Mouse (Mus musculus) cerebellum, adult 18-20 months (tissue): ENCODE measurements at regions not wholly inside any gene's neighbourhood (a gene's known extent, or its start where the extent isn't known, plus 50 kb on each side); places are given as distances from the start of the nearest gene placed in this dataset.
A peak's percentile ranks its signal among the peaks of the same experiment; 100 is the strongest.

Experiments used
- DNase-seq, 2 experiments: peaks; one replicate each; pipeline ENCODE4 v3.0.0; 2021

DNA sequence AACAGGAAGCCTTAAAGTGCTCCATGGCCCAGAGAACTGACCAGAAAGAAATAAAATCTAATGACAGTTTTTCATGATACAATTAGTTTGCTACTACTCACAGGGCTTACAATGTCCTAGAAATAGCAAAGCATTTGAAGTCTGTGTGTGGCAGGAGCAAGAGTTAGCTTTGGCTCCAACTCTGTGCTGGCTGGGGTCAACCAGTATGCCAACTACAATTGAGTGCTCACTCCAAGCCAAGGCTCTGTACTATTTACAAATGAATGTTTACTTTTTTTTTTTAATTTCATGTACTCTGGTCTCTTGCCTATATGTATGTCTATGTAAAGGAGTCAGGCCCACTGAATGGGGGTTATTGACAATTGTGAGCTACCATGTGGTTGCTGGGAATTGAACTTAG lies 75.7 kb upstream of the Jak1 start:
- DNase-seq = no peak

DNA sequence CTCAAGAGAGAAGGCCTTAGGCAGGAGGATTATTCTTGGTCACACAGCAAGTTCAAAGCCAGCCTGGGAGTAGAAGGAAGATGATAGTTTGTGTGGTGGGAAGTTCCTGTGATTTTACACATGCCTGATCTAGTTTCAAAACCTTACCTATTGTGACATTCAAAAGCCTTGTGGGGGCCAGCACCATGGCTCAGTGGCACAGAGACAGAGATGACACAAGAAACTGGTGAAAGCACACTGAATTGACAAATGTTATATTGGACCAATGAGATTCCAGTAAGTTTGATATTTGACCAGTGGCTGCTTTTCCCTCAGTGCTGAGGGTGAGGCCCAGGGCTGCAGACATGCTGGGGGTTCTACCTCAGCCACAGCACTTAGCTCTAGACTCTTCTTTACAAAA lies 73.1 kb upstream of the Jak1 start:
- DNase-seq = no peak

DNA sequence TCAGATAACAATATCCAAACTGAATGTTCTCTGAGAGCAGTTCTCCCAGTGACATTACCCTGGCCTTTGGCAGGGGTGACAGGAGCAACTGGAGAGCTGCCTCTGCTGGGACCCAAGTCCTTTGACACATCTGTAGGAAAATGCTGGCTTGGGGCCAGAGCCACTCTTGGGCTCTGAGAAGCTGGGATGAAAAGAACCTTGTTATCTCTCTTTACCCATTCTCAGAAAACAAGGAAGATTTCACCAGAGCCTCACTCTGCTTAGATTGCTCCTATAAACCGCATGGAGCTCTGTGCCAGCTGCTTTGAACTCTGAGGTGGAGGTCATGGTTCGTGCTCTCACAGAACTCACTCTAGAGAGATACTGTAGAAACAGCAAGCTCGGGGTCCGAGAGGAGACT lies 71.7 kb upstream of the Jak1 start:
- DNase-seq = no peak

DNA sequence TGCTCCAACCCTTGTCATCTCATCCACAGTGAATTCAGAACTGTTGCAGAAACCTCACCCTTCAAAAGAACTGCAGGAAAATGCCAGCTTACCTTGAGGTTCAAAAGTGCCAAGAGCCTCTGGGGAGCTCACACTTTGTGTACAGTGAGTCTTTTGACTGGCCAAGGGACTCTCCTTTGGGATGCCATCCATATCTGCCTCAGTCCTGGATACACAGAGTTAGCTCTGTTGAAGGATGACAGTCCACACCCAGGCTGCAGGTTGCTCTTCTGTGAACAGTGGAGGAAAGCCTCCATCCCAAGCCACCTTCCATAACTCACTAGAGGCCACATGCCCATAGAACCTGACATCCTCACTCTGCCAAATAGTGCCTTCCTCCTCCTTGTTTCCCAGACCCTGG lies 71.3 kb upstream of the Jak1 start:
- DNase-seq = no peak

DNA sequence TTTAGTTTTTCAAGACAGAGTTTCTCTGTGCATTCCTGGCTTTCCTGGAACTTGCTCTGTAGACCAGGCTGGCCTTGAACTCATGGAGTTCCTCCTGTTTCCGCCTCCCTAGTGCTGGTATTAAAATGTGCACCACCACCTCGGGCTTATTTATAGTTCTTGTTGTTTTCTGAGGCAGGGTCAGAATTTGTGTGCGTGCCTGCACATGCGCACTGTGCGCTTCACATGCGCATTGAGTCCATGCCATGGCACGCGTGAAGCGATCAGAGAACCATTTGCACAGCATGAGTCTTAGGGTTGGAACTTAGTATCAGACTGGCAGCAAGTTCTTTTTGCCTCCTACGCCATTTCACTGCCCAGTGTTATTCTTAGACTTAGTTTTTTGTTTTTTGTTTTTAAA lies 68.8 kb upstream of the Jak1 start:
- DNase-seq = no peak

DNA sequence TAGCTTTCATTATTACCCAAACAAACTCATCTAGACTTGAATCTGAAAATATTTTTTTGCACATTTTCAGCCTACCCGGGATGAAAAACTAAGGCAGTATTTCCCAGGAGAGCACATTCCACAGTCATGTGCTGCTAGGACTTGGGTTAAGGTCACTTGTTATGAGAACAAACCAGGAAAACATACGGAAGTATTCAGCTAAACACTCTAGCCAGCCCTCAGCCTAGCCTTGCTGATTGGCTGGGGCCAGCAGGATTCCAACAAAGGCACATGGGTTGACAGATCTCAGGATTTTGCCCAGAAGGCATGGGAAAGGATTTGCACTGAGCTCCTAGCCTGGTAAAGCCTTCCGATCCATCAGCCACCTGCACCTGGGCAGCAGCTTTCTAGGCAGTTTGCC lies 68.0 kb upstream of the Jak1 start:
- no peak for DNase-seq

DNA sequence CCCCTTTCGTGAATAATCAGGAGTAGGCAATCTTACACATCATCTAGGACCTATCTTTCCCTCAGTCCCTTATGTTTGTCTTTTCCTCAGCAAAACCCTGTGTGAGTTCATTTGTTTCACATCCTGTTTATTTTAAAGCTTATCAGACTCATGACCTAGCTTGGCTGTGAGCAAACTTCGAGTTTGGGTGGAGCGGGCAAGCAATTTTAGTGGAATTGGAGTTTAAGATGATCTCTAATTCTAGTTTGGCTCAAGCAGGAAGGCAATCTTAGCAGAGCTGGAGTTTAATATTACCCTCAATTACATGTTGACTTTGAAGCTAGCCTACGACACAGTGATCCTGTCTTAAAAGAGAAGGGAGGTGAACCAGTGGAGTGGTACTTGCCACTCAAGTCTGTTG lies 66.1 kb upstream of the Jak1 start:
- no peak for DNase-seq

DNA sequence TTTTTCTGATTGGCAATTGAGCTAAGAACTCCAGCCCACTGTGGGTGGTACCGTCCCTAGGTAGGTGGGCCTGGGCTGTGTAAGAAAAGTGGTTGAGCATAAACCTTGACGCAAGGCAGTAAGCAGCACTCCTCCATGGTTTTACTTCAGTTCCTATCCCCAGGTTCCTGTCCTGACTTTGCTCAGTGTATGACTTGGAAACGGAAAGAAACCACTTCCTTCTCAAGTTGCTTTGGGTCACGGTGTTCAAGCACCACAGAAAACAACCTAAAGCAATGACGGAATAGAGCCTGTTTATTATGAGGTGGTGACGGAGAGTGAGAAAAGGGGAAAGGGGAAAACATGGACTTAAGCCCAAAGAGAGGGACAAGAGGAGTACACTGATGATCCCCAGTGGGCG lies 64.0 kb upstream of the Jak1 start:
- DNase-seq = no peak

DNA sequence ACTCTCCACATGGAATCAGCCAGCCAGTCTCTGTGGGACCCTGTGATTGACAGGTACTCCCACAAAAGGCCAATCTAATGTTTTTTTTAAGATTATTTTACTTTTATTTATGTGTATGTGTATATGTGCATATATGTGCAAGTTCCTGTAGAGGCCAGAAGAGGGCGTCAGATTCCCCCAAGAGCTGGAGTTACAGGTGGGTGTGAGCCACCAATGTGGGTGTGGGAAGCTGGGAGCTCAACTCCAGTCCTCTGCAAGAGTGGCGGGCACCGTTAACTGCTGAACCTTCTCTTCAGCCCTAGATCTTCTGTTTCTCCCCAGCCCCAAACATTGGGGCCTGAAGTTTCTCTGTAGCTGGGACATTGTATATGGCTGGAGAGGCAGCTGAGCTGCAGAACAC lies 61.0 kb upstream of the Jak1 start:
- DNase-seq = no peak

DNA sequence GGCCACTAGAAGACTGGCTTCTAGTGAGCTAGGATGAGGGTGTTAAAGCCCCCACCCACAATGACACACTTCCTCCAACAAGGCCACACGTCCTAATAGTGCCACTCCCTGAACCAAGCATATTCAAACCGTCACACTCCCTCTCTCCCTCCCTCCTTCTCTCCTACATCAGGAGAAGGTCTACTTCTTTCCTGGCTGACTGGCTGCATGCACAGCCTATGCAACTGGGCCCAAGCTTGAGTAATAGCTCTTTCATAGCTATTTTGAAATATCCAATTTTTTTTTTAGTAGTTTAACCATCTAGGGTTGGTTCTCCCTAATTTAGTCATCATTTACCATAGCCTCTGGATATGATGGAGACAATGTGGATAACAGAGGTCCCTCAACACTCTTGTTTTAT lies 56.6 kb upstream of the Jak1 start:
- DNase-seq = no peak

DNA sequence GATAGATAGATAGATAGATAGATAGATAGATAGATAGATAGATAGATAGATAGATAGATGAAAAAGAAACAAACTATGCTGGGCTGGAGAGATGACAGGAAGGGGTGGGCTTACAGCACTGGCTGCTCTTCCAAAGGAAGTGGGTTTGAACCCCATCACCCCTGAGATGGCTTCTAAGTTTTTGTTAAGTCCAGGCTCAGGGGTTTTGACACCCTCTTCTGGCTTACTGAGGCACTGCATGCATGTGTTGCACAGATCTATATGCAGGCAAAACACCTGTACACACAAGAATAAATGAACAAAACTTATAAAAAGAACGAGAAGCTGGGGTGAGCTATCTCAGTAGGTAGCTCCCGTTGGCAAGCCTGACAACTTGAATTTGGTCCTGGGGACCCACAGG lies 55.5 kb upstream of the Jak1 start:
- peak in 1 of 2 experiments; percentile 9 for DNase-seq

DNA sequence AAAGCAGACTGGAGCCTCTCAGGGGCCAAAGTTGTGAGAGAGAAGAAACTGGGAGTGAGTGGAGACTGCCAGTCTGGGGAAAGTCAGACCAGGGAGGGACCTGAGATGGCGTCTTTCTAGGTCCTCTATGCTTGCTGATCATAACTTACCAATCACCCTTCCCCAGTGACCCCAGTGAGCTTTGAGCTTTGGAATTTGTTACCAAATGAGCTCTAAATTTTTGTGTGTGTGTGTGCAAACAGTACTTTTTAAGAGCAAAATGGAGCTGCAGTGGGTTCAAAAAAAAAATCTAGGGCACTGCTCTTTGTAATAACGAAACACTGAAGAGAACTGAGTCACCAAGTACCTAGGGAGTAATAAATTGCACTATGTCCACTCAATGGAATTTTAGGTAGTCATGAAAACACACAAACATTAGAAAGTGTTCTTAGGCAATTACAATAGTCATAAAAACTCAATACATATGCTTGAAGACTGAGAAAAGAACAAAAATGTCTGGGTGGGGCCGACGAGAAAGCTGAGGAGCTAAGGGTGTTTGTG lies 54.7 kb upstream of the Jak1 start:
- no peak for DNase-seq

DNA sequence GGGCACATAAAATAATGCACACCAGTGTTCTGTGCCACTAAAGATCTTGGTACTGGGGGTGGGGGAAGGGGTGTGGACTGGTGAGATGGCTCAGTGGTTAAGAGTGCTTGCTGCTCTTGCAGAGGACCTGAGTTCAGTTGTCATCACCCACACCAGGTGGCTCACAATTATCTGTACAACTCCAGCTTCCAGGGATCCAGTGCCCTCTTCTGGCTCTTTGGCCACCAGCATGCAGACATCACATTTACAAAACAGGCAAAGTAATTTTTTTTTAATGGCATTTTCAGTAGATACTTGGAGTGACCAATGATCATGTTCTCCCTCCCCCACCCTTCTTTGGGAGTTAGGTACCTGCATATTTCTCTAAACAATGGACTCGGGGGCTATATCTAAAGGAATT lies 53.8 kb upstream of the Jak1 start:
- DNase-seq = no peak

DNA sequence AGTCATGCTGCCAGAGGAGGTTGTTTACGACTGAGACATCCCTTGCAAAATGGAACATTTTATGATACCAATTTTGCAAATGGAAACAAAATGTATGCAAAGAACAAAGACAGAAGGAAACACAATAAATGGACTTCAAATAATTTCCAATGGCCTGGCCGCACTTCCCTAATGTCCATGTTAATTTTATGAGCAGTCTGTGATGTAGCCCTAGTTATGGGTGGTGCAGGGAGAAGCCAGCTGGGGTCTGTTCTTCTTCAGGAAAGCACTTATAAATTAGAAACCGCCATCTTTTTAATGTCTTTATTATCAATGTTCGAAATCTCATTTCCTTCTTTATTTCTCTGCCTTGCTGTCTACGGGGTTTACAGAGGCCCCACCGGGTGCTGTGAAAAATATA lies 51.0 kb upstream of the Jak1 start:
- DNase-seq = no peak
